Mouse (Mus musculus): ENCODE measurements around the gene Gpx1.

The Gpx1 gene

GRCm38 (mm10) chr9:108340258-108341138, 1.8 kb downstream of the Gpx1 start:
- DNase-seq: peak; percentile 72 to 75

- DNase-seq: no peak
Observed at GRCm38 (mm10) chr9:108341139-108341475, 2.4 kb downstream of the Gpx1 start.

GRCm38 (mm10) chr9:108341801-108342200, 3.1 kb downstream of the Gpx1 start:
- no peak for DNase-seq

DNA sequence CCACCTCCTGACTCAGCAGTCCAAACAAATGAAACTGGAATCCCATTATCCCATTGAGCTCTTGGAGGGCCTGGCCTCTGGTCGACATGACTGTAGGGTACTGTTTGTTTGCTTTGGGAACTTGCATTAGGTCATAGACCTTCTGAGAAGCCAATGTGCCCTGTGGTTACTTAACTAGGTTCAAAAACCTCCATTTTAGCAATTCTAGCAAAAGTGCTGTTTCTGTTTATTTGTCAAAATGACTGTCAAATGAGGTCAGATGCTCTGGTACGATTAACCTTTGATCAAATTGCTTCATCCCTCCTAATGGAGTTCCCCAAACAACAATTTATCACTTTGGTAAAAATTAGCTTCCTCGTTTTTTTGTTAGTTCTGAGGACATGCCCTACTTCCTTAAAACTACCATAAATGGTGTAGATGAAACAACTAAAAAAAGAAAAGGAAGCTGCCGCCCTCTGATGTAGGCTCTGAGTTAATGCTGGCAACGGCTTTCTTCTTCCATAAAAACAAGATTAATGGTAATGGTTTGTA, 3.7 kb downstream of the Gpx1 start:
- DNase-seq: peak; percentile 47 to 49

- DNase-seq: no peak
Observed at GRCm38 (mm10) chr9:108343331-108343730, 4.6 kb downstream of the Gpx1 start.

GRCm38 (mm10) chr9:108343835-108344234, 5.1 kb downstream of the Gpx1 start:
- DNase-seq: no peak

DNA sequence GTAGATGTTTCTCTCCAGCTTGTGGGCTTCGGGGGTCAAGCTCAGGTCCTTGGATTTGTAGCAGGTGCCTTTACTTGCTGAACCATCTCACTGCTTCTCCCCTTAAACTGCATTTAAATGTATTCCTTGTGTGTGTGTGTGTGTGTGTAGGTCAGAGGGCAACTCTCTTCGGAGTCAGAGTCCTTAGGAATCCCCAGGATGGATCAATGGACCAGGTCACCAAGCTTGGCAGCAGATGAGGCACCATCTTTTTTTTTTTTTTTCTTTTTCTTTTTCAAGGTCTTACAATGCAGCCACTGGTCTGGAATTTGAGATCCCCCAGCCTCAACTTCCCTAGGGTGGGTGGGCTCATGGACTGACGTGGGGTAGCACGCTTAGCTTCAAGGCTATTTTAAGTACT, 5.8 kb downstream of the Gpx1 start:
- no peak for DNase-seq

GRCm38 (mm10) chr9:108347024-108347423, 8.3 kb downstream of the Gpx1 start:
- peak in 1 of 2 experiments; percentile 19 for DNase-seq

- peak; percentile 87 to 89 for DNase-seq
Observed at GRCm38 (mm10) chr9:108347540-108348289, 9.0 kb downstream of the Gpx1 start, which contains the start of gene Usp4. TSS of gene Usp4 (plus strand) at chr9:108347853.

GRCm38 (mm10) chr9:108348290-108348680, 9.6 kb downstream of the Gpx1 start:
- DNase-seq: no peak

GRCm38 (mm10) chr9:108349727-108350126, 11.0 kb downstream of the Gpx1 start:
- DNase-seq: no peak

GRCm38 (mm10) chr9:108378234-108378633, 39.5 kb downstream of the Gpx1 start:
- DNase-seq: no peak

GRCm38 (mm10) chr9:108378736-108379135, 40.0 kb downstream of the Gpx1 start:
- no peak for DNase-seq

DNA sequence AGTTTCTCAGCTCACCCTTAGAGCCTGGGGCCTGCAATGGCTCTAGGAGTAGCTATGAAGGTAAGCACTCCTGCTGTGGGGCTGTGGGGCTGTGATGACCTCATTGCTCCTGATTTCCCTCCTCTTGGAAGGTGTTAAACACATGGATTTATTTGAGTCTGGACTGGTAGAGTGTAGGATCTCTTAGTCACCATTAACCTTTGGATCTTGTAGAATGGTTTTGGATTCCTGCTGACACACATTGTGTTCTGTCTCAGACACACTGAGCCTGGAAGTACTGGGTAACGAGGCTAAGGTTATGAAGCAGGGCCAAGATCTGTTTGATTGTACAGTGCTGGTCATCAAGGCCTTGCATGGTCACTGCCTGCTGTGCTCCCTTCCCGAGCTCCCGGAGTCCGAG, 40.6 kb downstream of the Gpx1 start:
- DNase-seq: no peak

GRCm38 (mm10) chr9:108381382-108381781, 42.7 kb downstream of the Gpx1 start:
- DNase-seq: no peak

GRCm38 (mm10) chr9:108385006-108385405, 46.3 kb downstream of the Gpx1 start:
- no peak for DNase-seq

DNA sequence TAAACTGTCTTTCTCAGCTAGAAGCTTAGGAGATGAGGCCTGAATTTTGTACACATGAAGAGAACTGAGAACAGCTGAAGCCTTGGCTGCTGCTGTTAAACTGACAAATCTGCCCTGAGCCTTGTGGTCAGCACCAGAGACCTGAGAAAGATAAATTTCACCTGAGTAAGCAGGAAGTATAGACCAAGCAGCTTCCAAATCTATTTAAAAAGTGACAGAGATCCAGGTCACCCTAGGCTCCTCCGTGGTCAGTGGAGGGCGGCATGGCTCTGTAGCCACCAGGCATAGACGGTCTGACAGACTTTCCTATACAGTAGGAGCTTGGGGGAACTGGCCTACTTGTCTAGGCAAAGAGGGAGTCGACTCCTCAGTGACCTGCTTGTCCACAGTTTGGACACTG, 48.1 kb downstream of the Gpx1 start:
- no peak for DNase-seq

GRCm38 (mm10) chr9:108388601-108389000, 49.9 kb downstream of the Gpx1 start:
- DNase-seq: no peak

- no peak for DNase-seq
Observed at GRCm38 (mm10) chr9:108389220-108389619, 50.5 kb downstream of the Gpx1 start.

Measured in B cell, adult 2 months (primary cell).